Mouse (Mus musculus): Measurements from ENCODE around the gene Smndc1. TPM values are rescaled to one million over a fixed set of nuclear protein-coding genes. Genes with fewer than 3 reads are reported as not detected.

The Smndc1 gene
- 175 and 199 TPM in 2 replicates for polyA plus RNA-seq (2012)

GRCm38 (mm10) chr19:53390495-53391007 is at the start of gene Smndc1:
Smndc1 (minus strand) TSS chr19:53390578.
- no peak for TF ChIP-seq GATA1 (IDR thresholded peaks at IDR 0.05; ENCODE audit: low read length)

GRCm38 (mm10) chr19:53439340-53439739 is 49.0 kb upstream of the Smndc1 start:
- TF ChIP-seq GATA1 (IDR thresholded peaks at IDR 0.05; ENCODE audit: low read length): no peak

- no peak for TF ChIP-seq GATA1 (IDR thresholded peaks at IDR 0.05; ENCODE audit: low read length)
Observed at GRCm38 (mm10) chr19:53437991-53438390, 47.6 kb upstream of the Smndc1 start.

- no peak for TF ChIP-seq GATA1 (IDR thresholded peaks at IDR 0.05; ENCODE audit: low read length)
Observed at GRCm38 (mm10) chr19:53437311-53437958, 47.1 kb upstream of the Smndc1 start.

GRCm38 (mm10) chr19:53433949-53434689 is 43.7 kb upstream of the Smndc1 start:
- no peak for TF ChIP-seq GATA1 (IDR thresholded peaks at IDR 0.05; ENCODE audit: low read length)

- no peak for TF ChIP-seq GATA1 (IDR thresholded peaks at IDR 0.05; ENCODE audit: low read length)
Observed at GRCm38 (mm10) chr19:53431003-53431402, 40.6 kb upstream of the Smndc1 start.

GRCm38 (mm10) chr19:53430356-53430755 is 40.0 kb upstream of the Smndc1 start:
- no peak for TF ChIP-seq GATA1 (IDR thresholded peaks at IDR 0.05; ENCODE audit: low read length)

- no peak for TF ChIP-seq GATA1 (IDR thresholded peaks at IDR 0.05; ENCODE audit: low read length)
Observed at GRCm38 (mm10) chr19:53427817-53428216, 37.4 kb upstream of the Smndc1 start.

- no peak for TF ChIP-seq GATA1 (IDR thresholded peaks at IDR 0.05; ENCODE audit: low read length)
Observed at GRCm38 (mm10) chr19:53427346-53427745, 37.0 kb upstream of the Smndc1 start.

GRCm38 (mm10) chr19:53425824-53426223 is 35.4 kb upstream of the Smndc1 start:
- no peak for TF ChIP-seq GATA1 (IDR thresholded peaks at IDR 0.05; ENCODE audit: low read length)

GRCm38 (mm10) chr19:53424629-53425028 is 34.3 kb upstream of the Smndc1 start:
- no peak for TF ChIP-seq GATA1 (IDR thresholded peaks at IDR 0.05; ENCODE audit: low read length)

GRCm38 (mm10) chr19:53423816-53424465 is 33.6 kb upstream of the Smndc1 start:
- no peak for TF ChIP-seq GATA1 (IDR thresholded peaks at IDR 0.05; ENCODE audit: low read length)

- TF ChIP-seq GATA1 (IDR thresholded peaks at IDR 0.05; ENCODE audit: low read length): no peak
Observed at GRCm38 (mm10) chr19:53423341-53423753, 33.0 kb upstream of the Smndc1 start.

GRCm38 (mm10) chr19:53422358-53423308 is 32.3 kb upstream of the Smndc1 start:
- TF ChIP-seq GATA1 (IDR thresholded peaks at IDR 0.05; ENCODE audit: low read length): no peak

- TF ChIP-seq GATA1 (IDR thresholded peaks at IDR 0.05; ENCODE audit: low read length): no peak
Observed at GRCm38 (mm10) chr19:53421583-53422188, 31.3 kb upstream of the Smndc1 start.

All from G1E-ER4 (cell line).